Mouse (Mus musculus): ENCODE measurements around the gene Smad5. TPM values are rescaled to one million over a fixed set of nuclear protein-coding genes. Genes with fewer than 3 reads are reported as not detected.
A peak's percentile ranks its signal among the peaks of the same experiment; 100 is the strongest.

Smad5 gene
- total and polyA plus RNA-seq, 3 experiments = 4.3 to 40.7 (median 15.2) TPM

DNA sequence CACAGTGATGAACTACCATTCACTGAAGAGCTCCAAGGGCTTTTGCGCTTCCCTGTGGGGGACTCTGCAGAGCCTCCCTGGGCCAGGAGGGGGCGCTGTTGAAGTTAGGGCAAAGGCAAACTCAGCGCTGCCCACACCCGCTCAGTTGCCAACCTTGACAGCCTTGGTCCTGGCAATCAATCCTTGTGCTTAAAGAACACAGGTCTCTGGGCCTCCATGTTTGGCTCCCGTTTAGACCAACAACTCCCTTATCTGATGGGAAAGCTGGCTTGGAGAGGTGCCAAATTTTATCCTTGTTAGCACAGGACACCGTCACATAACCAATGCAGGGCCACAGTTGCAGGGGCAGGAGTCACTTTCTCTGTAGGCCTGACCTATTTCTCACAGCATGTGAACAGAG is 53.1 kb downstream of the Smad5 start:
- no peak for TF ChIP-seq TAL1 (conservative IDR thresholded peaks at IDR 0.05; ENCODE audit: low read depth, low read length)
- no peak for TF ChIP-seq CTCF (IDR thresholded peaks at IDR 0.05; ENCODE audit: low read depth, low read length)
- no peak for TF ChIP-seq POLR2AphosphoS5 (IDR thresholded peaks at IDR 0.05; ENCODE audit: insufficient replicate concordance, low read depth, low read length)
- TF ChIP-seq GATA1 (IDR thresholded peaks at IDR 0.05; ENCODE audit: borderline replicate concordance, low read length) = no peak
- no peak for TF ChIP-seq GATA2 (IDR thresholded peaks at IDR 0.05; ENCODE audit: borderline replicate concordance, low read depth, low read length)
- peaks cover 64% of the 10 kb centered on the region for H3K9me3 ChIP-seq (replicated peaks)
- H3K36me3 ChIP-seq (replicated peaks) = no peaks in the 10 kb centered on the region
- DNase-seq (ENCODE audit: low spot score) = no peak
- no peak for ATAC-seq (ENCODE audit: extremely low read depth, insufficient number of reproducible peaks, low FRiP score, poor library complexity, severe bottlenecking)
- H3K4me1 ChIP-seq (ENCODE audit: insufficient read depth, low read depth, low read length) = no peaks in the 10 kb centered on the region
- H3K4me3 ChIP-seq (ENCODE audit: low read depth, low read length) = no peak overlapping the region
- H3K27me3 ChIP-seq (ENCODE audit: insufficient read depth, low read length) = no peaks in the 10 kb centered on the region

DNA sequence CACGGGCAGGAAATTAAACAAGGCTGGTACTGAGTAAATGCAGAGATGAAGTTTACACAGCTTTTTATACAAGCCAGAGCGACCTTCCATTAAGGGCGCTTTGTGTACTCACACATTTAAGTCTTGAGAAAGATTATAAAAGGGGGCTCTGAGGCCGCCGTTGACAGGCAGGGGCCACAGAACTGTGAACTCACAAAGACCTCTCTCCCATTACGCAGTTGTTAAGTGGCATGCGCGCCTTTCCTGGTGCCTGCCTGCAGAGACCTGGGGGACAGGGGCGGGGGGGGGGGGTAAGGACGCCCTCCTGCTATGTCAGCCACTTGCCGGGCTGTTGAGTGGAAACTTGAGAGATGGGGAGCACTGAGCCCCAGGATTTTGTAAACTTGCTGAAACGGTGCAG is 54.4 kb downstream of the Smad5 start:
- Histone ChIP-seq H3K4me1 (ENCODE audit: insufficient read depth, low read depth, low read length) (no peaks in the 10 kb centered on the region), H3K36me3 (replicated peaks) (no peaks in the 10 kb centered on the region), H3K27me3 (ENCODE audit: insufficient read depth, low read length) (no peaks in the 10 kb centered on the region), H3K4me3 (ENCODE audit: low read depth, low read length) (no peak overlapping the region), H3K9me3 (replicated peaks) (peaks cover 68% of the 10 kb centered on the region)
- TF ChIP-seq GATA2 (IDR thresholded peaks at IDR 0.05; ENCODE audit: borderline replicate concordance, low read depth, low read length) (no peak), GATA1 (IDR thresholded peaks at IDR 0.05; ENCODE audit: borderline replicate concordance, low read length) (no peak), CTCF (IDR thresholded peaks at IDR 0.05; ENCODE audit: low read depth, low read length) (no peak)
- DNase-seq (ENCODE audit: low spot score) (no peak), ATAC-seq (ENCODE audit: extremely low read depth, insufficient number of reproducible peaks, low FRiP score, poor library complexity, severe bottlenecking) (no peak)

DNA sequence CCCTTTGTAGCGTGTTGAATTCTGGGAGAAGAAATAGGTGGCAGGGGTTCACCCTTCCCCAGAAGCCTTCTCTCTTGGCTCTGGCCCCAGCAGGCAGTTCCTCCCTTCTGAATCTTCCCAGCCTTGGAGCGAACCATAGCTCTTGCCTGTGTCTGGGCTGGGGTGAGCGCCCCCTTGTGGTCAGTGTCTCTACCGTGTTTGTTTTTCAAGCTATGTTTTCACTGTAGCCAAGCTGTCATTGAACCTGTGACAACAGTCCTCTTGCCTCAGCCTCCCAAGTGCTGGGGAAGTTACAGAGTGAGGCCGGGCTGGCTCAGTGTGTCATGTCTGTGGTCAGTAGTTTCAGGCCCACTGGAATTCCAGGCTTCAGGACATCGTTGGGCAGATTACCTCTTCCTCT is 55.7 kb downstream of the Smad5 start:
- DNase-seq (ENCODE audit: low spot score) (no peak), ATAC-seq (ENCODE audit: extremely low read depth, insufficient number of reproducible peaks, low FRiP score, poor library complexity, severe bottlenecking) (no peak)
- Histone ChIP-seq H3K36me3 (replicated peaks) (no peaks in the 10 kb centered on the region), H3K4me3 (ENCODE audit: low read depth, low read length) (no peak overlapping the region), H3K4me1 (ENCODE audit: insufficient read depth, low read depth, low read length) (no peaks in the 10 kb centered on the region), H3K9me3 (replicated peaks) (peaks cover 63% of the 10 kb centered on the region), H3K27me3 (ENCODE audit: insufficient read depth, low read length) (no peaks in the 10 kb centered on the region)
- TF ChIP-seq CTCF (IDR thresholded peaks at IDR 0.05; ENCODE audit: low read depth, low read length) = 0 out of 2 replicates have a peak, but pooled peaks have one; percentile 17
- no peak for TF ChIP-seq GATA1 (IDR thresholded peaks at IDR 0.05; ENCODE audit: borderline replicate concordance, low read length)

DNA sequence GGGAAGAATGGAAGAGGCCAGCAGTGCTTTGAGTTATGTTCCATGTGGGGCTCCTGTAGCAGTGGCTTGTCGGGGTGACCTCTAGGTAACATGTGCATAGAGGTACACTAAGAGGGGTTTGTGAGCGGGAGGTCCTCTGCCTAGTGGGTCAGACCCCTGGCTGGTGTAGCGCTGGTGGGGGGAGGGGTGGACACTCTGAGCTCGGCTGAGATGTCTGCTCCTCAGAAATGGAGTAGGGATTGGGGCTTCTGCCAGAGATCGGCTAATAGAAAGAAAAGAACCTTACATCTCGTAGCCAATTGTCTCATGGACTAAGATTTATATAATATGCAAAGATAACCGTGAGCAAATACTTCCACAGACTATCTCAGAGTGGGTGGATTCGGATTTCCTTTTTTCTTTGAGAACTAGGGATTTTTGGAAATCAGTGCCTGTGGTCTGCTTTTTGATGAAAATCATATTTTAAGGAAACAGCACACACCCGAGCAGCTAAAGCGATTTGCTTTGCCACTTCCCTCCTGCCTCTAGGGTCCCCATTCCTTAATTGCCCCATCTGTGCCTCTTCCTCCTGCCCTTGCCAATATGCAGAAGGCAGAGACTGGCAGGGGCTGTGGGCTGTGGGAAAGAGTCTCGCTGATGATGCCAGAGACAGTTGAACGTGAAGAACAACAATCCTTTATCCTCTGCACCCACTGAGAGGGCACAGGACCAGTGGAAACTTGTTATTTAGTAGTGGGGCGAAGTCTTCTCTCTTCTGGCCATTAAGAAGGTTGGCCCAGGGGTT is 59.8 kb downstream of the Smad5 start:
- Histone ChIP-seq H3K4me3 (ENCODE audit: low read depth, low read length) (no peak overlapping the region), H3K4me1 (ENCODE audit: insufficient read depth, low read depth, low read length) (no peaks in the 10 kb centered on the region), H3K27me3 (ENCODE audit: insufficient read depth, low read length) (no peaks in the 10 kb centered on the region), H3K9me3 (replicated peaks) (peaks cover 69% of the 10 kb centered on the region), H3K36me3 (replicated peaks) (no peaks in the 10 kb centered on the region)
- no peak for DNase-seq (ENCODE audit: low spot score)
- ATAC-seq (ENCODE audit: extremely low read depth, insufficient number of reproducible peaks, low FRiP score, poor library complexity, severe bottlenecking) = no peak
- TF ChIP-seq POLR2AphosphoS5 (IDR thresholded peaks at IDR 0.05; ENCODE audit: insufficient replicate concordance, low read depth, low read length) = no peak
- no peak for TF ChIP-seq GATA1 (IDR thresholded peaks at IDR 0.05; ENCODE audit: borderline replicate concordance, low read length)

DNA sequence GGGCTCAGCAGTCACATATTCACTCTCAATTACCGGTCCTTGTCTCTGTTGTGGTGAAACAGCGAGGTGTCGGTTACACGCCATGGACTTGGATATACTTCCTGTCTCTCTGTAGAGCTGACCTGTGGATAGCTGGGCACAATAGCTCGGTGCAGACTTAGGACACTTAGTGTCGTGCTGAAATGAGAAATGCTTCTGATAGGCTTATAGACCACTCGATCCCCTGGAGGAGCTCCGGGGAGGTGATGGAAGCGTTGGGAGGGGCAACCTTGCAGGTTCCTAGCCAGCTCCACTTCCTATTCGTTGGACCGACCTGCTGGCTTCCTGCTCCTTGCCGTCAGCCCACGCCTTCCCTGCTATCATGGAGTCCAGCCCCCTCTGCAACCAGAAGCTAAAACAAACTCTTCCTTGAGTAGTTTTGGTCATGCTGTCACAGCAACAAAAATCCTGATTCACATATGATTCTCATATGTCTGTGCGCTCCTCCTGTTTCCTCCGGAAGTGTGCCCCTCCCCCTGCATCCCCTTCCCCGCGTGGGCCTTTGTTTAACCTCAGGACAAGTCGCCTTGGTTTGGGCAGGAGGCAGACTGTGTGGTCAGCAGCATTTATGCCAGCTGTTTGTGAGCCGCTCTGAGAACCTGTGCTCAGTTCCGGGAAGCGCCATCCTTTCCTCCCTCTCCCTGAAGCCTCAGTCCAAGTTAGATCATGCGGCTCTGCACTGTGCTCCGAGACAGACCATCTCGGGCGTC is 62.6 kb downstream of the Smad5 start:
- no peaks in the 10 kb centered on the region for H3K27me3 ChIP-seq (ENCODE audit: insufficient read depth, low read length)
- H3K4me1 ChIP-seq (ENCODE audit: insufficient read depth, low read depth, low read length) = no peaks in the 10 kb centered on the region
- H3K9me3 ChIP-seq (replicated peaks) = peaks cover 70% of the 10 kb centered on the region
- no peak for TF ChIP-seq POLR2AphosphoS5 (IDR thresholded peaks at IDR 0.05; ENCODE audit: insufficient replicate concordance, low read depth, low read length)
- no peak for TF ChIP-seq CTCF (IDR thresholded peaks at IDR 0.05; ENCODE audit: low read depth, low read length)
- no peak for TF ChIP-seq TAL1 (conservative IDR thresholded peaks at IDR 0.05; ENCODE audit: low read depth, low read length)
- TF ChIP-seq GATA2 (IDR thresholded peaks at IDR 0.05; ENCODE audit: borderline replicate concordance, low read depth, low read length) = no peak
- TF ChIP-seq GATA1 (IDR thresholded peaks at IDR 0.05; ENCODE audit: borderline replicate concordance, low read length) = no peak
- no peak for DNase-seq (ENCODE audit: low spot score)
- H3K36me3 ChIP-seq (replicated peaks) = no peaks in the 10 kb centered on the region
- no peak for ATAC-seq (ENCODE audit: extremely low read depth, insufficient number of reproducible peaks, low FRiP score, poor library complexity, severe bottlenecking)
- H3K4me3 ChIP-seq (ENCODE audit: low read depth, low read length) = no peak overlapping the region

DNA sequence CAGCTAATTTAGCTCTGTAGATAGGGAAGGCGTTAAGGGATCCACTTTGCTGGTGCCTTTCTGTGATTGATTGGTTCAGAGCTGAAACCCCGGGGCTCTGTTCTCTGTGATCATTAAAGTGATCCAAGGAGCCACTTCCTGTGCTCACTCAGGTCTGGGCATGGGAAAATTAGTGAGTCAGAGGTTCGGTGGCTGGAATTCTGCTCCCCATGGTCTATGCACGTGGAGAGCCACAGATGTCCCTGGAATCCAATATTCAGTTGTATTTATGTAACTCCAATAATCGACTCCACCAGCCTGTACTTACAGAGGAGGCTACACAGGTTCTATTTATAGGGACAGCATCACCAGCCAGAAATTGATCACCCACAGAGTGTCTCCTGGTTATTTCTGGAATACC is 63.4 kb downstream of the Smad5 start:
- TF ChIP-seq CTCF (IDR thresholded peaks at IDR 0.05; ENCODE audit: low read depth, low read length) (no peak), GATA1 (IDR thresholded peaks at IDR 0.05; ENCODE audit: borderline replicate concordance, low read length) (no peak), GATA2 (IDR thresholded peaks at IDR 0.05; ENCODE audit: borderline replicate concordance, low read depth, low read length) (no peak), TAL1 (conservative IDR thresholded peaks at IDR 0.05; ENCODE audit: low read depth, low read length) (no peak), POLR2AphosphoS5 (IDR thresholded peaks at IDR 0.05; ENCODE audit: insufficient replicate concordance, low read depth, low read length) (no peak)
- no peaks in the 10 kb centered on the region for H3K4me1 ChIP-seq (ENCODE audit: insufficient read depth, low read depth, low read length)
- no peaks in the 10 kb centered on the region for H3K27me3 ChIP-seq (ENCODE audit: insufficient read depth, low read length)

More for the DNA sequence above, 63.4 kb downstream of the Smad5 start:
- Histone ChIP-seq H3K4me3 (ENCODE audit: low read depth, low read length) (no peak overlapping the region), H3K36me3 (replicated peaks) (no peaks in the 10 kb centered on the region), H3K9me3 (replicated peaks) (peaks cover 69% of the 10 kb centered on the region)
- DNase-seq (ENCODE audit: low spot score) (no peak), ATAC-seq (ENCODE audit: extremely low read depth, insufficient number of reproducible peaks, low FRiP score, poor library complexity, severe bottlenecking) (no peak)
